Mouse (Mus musculus): Measurements from ENCODE around the gene Asl.

DNA sequence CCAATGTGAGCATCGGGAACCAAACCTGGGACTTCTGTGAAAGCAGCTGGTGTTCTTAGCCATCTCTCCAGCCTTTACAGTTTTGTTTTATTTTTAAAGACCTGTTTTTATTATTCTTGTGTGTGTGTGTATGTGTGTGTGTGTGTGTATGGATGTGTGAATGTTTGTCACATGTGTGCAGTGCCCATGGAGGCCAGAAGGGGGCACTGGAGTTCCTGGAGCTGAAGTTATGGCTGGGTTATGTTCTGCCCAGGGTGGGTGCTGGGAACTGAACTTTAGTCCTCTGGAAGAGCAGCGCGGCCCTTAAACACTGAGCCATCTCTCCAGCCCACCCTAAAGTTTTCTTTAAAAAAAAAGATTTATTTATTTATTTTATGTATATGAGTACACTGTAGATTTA is 13.9 kb downstream of the Asl start:
- TF ChIP-seq POLR2A (IDR thresholded peaks at IDR 0.05; ENCODE audit: borderline replicate concordance, extremely low read depth, insufficient read depth, insufficient read length, poor library complexity, severe bottlenecking) (no peak), CTCF (IDR thresholded peaks at IDR 0.05; ENCODE audit: borderline replicate concordance, extremely low read depth, insufficient read depth, insufficient read length) (peak; percentile 15; the same call in 1 of the 2 replicates)

Measured in brain, embryonic 14.5 days (tissue).